Mouse (Mus musculus) right cerebral cortex, postnatal 4 days (tissue): Measurements from ENCODE around the gene Gm49325.

ENCODE experiments used
- DNase-seq: peaks from one replicate; pipeline ENCODE4 v3.0.0-alpha.2; 2022

The Gm49325 gene

GRCm38 (mm10) chr10:77627497-77627896 is 21.5 kb downstream of the Gm49325 start:
- DNase-seq: peak; percentile 80

GRCm38 (mm10) chr10:77629163-77629562 is 23.2 kb downstream of the Gm49325 start:
- DNase-seq: no peak

- no peak for DNase-seq
Observed at GRCm38 (mm10) chr10:77629970-77630369, 24.0 kb downstream of the Gm49325 start.

GRCm38 (mm10) chr10:77634016-77634415 is 28.0 kb downstream of the Gm49325 start:
- DNase-seq: no peak

- no peak for DNase-seq
Observed at GRCm38 (mm10) chr10:77634452-77635231, 28.6 kb downstream of the Gm49325 start.

- DNase-seq: no peak
Observed at GRCm38 (mm10) chr10:77636234-77636922, 30.4 kb downstream of the Gm49325 start.

GRCm38 (mm10) chr10:77638956-77639355 is 33.0 kb downstream of the Gm49325 start:
- no peak for DNase-seq

- DNase-seq: no peak
Observed at GRCm38 (mm10) chr10:77643160-77643559, 37.2 kb downstream of the Gm49325 start.

GRCm38 (mm10) chr10:77645571-77645970 is 39.6 kb downstream of the Gm49325 start:
- no peak for DNase-seq

- no peak for DNase-seq
Observed at GRCm38 (mm10) chr10:77647461-77647860, 41.5 kb downstream of the Gm49325 start.

GRCm38 (mm10) chr10:77647901-77648300 is 41.9 kb downstream of the Gm49325 start:
- DNase-seq: no peak

- DNase-seq: no peak
Observed at GRCm38 (mm10) chr10:77652046-77652445, 46.0 kb downstream of the Gm49325 start.

GRCm38 (mm10) chr10:77658286-77658994 is 52.4 kb downstream of the Gm49325 start:
- DNase-seq: no peak

- DNase-seq: no peak
Observed at GRCm38 (mm10) chr10:77663949-77664665, 58.1 kb downstream of the Gm49325 start.

- no peak for DNase-seq
Observed at GRCm38 (mm10) chr10:77666342-77666741, 60.3 kb downstream of the Gm49325 start.

GRCm38 (mm10) chr10:77667402-77667801 is 61.4 kb downstream of the Gm49325 start:
- no peak for DNase-seq

- DNase-seq: no peak
Observed at GRCm38 (mm10) chr10:77670710-77671109, 64.7 kb downstream of the Gm49325 start.

GRCm38 (mm10) chr10:77671519-77671918 is 65.5 kb downstream of the Gm49325 start:
- DNase-seq: no peak

- no peak for DNase-seq
Observed at GRCm38 (mm10) chr10:77673765-77674164, 67.8 kb downstream of the Gm49325 start.

- no peak for DNase-seq
Observed at GRCm38 (mm10) chr10:77677562-77677961, 71.6 kb downstream of the Gm49325 start.

GRCm38 (mm10) chr10:77682994-77683393 is 77.0 kb downstream of the Gm49325 start:
- DNase-seq: no peak

GRCm38 (mm10) chr10:77684181-77684580 is 78.2 kb downstream of the Gm49325 start:
- no peak for DNase-seq
